Mouse (Mus musculus): ENCODE results near the gene Zfp990.
"Not testable (repeated sequence)": the region's sequence is repeated elsewhere in the genome, so short reads cannot be mapped to it uniquely, and the experiment has no call there.

Gene Zfp990

DNA sequence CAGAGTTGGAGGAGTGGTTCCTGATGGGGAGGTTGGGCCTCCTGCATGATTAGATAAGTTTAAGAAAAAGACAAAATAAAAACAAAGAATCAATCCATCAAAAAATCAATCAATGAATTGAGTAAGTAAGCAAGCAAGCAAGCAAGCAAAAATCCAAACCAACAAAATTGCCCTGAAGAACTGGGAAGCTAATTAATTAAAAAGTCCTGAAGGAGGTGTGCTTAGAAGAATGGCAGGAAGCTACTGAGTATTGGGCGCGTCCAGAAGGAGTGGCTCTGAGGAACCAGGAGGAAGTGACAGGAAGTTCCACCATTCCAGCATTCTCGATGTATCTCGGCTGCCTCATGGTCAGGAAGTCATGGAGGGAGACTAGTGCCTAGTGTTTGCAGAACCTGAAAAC, at the start of gene Zfp990:
Gene Zfp990 (plus strand): TSS at position 301 of the 400 bp plus-strand sequence.
- not testable (repeated sequence) for DNase-seq (ENCODE audit: low spot score)

DNA sequence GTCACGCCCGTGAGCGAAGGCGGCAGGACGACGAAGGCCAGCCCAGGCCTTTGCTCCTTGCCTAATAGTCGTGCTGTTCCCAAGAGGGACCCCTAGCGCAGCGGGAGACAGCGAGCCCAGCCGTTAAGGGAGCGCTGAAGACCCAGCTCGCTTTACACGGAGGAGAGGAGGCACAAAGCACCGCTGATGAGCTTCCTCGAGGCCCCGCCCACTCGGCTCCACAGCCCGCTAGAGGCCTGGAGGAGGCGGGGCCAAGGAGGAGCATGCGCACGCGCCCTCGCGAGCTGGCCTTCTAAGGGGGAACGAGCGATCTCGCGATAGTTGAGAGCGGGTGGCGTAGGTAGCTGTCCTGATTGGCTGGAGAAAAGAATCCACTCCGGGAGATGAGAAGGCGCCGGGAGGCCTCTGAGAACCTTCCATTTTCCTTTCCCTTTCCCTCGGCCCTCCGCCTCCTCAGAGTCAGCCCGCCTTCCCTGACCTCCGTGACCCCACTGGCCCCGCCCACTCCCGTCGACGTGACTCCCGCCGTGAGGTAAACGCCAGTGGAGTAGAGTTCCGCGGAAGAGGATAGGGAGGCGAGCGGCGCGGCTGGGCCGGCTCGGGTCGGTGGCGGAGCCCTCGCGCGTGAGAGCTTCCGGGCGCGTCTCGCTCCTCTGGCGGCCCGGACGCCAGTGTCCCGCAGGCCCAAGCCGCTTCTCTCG, 46.9 kb upstream of the Zfp990 start:
- DNase-seq (ENCODE audit: low spot score) = peak; percentile 73

- DNase-seq (ENCODE audit: low spot score) = no peak
Observed at GRCm38 (mm10) chr4:145478128-145478527, 32.4 kb upstream of the Zfp990 start.

GRCm38 (mm10) chr4:145480699-145481098, 29.9 kb upstream of the Zfp990 start:
- DNase-seq (ENCODE audit: low spot score) = not testable (repeated sequence)

DNA sequence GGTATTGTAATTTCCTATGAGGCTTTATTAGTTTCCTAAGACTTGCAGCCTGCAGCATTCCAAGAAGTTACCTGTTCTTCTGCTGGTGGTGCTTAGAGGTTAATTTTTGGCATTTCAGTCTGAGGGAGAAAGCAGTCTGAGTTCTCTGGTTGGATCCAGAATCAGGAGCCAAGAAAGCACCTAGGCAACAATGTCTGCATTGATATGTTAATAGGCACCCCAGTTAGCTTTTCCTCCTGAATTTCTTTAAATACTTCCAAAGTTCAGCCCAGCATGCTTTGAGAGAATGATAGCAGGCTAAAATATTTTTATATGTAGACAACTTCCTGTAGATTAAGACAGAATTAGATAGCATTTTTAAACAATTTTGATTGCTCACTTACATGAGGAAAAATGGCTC, 21.2 kb upstream of the Zfp990 start:
- no peak for DNase-seq (ENCODE audit: low spot score)

- DNase-seq (ENCODE audit: low spot score) = no peak
Observed at GRCm38 (mm10) chr4:145492132-145492531, 18.4 kb upstream of the Zfp990 start.

DNA sequence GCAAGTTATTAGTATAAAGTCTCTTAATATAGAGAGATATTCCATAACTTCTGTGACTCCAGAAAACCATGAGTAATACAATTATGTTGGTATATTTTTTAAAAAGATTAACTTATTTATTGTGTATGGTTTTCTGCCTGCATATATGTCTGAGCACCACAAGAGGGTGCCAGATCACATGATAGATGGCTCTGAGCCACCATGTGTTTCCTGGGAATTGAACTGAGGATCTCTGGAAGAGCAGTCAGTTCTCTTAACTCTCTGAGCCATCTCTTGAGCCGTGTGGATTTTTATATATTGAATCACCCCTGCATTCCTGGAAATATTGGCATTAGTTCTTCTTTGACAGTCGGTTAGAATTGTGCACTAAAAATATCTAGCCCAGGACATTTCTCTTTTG, 17.2 kb upstream of the Zfp990 start:
- DNase-seq (ENCODE audit: low spot score) = not testable (repeated sequence)

DNA sequence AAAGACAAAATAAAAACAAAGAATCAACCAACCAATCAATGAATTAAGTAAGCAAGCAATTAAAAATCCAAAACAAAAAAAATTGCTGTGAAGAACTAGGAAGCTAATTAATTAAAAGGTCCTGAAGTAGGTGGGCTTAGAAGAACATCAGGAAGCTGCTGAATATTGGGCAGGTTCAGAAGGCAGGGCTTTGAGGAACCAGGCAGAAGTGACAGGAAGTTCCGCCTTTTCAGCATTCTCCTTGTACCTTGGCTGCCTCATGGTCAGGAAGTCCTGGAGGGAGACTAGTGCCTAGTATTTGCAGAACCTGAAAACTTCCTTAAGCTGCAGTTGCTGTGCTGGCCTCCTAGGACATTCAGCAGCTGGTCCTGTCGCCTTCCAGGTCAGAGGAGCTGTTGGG, 4.1 kb downstream of the Zfp990 start:
- DNase-seq (ENCODE audit: low spot score) = not testable (repeated sequence)

DNA sequence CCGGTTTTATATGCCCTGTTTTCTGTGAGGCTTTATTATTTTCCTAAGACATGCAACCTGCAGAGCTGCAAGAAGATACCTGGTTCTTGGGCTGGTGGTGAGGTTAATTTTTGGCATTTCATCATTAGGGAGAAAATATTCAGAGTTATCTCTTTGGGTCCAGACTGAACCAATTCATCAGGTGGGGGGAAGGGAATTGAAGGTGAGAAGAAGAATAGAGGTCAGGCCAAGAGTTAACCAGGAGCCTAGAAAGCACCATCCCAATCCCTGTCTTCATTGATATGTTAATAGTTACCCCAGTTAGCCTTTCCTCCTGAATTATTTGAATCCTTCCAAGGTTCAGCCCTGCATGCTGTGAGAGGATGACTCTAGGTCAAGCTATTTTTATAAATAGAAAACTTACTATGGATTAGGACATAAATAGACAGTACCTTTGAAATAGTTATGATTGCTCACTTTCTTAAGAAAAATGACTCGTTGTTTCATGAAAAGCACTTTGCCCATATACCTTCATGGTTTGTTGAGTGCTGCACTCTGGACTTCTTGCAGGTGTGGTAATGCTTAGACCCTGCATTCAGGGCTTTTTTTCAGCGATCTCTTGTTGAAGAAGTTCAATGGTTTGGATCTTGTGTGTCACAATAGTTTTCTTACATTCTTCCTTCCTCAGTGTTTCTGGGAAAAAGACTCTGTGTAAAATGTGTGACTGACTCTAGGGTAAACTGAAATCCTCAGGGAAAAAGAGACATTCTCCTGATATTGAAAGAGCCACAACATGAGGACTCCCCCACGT, 5.4 kb downstream of the Zfp990 start:
- not testable (repeated sequence) for DNase-seq (ENCODE audit: low spot score)

DNA sequence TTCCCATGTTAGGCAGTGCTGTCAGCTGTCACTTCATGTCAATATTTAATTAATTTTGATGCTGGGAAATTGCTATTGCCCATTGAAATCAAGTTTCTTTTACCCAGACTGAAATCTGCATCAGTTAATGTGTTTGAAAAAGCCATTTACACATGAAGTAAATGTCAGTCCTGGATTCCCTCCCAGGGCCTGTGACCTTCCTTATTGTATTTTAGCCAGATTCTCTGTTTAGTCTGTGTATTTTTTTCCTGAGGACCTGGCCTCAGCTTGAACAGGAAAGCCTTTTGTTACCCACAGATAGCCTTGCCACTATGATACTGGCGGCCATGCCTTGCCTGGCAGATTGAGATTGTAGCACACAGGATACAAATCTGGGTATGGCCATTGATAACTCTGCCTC, 6.8 kb downstream of the Zfp990 start:
- not testable (repeated sequence) for DNase-seq (ENCODE audit: low spot score)

DNA sequence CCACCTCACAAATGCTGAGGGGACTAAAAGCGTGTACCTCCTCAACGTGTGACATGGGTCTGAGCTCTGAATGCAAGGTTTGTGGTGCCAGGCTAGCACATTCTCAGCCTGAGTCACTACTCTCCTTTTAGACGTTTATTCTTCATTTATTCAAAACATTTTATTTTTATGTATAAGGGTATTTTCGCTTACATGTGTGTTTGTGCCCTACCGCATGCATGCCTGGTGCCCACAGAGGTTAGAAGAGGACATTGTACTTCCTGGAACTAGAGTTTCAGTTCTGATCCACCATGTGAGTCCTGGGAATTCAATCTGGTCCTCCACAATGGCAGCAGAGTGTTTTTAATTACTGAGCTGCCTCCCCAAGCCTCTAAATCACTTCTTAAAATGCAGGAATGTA, 33.3 kb downstream of the Zfp990 start:
- DNase-seq (ENCODE audit: low spot score) = not testable (repeated sequence)

- not testable (repeated sequence) for DNase-seq (ENCODE audit: low spot score)
Observed at GRCm38 (mm10) chr4:145545106-145545505, 34.5 kb downstream of the Zfp990 start.

GRCm38 (mm10) chr4:145545734-145546349, 35.3 kb downstream of the Zfp990 start:
- DNase-seq (ENCODE audit: low spot score) = not testable (repeated sequence)

GRCm38 (mm10) chr4:145546477-145546876, 35.9 kb downstream of the Zfp990 start:
- DNase-seq (ENCODE audit: low spot score) = not testable (repeated sequence)

DNA sequence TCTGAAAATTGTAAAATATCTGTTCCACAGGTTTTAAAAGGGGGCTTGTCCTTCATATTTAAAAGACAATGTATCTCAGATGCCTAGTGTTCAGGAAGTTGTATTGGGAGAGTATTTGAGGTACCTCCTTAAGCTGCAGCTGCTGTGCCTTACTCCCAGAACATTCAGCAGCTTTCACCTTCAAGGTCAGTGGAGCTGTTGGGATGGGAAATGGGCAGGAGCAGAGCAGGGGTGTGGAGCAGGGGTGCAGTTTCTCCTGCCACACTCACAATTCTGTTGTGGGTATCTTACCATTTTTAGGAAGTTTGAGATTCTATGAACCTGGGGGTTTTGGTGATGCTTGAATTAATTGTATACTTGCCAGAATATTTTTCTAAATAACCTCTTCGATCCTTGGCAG, 46.1 kb downstream of the Zfp990 start:
- DNase-seq (ENCODE audit: low spot score) = no peak

- DNase-seq (ENCODE audit: low spot score) = no peak
Observed at GRCm38 (mm10) chr4:145559505-145560099, 49.0 kb downstream of the Zfp990 start.

GRCm38 (mm10) chr4:145564111-145564821, 53.7 kb downstream of the Zfp990 start:
- DNase-seq (ENCODE audit: low spot score) = no peak

DNA sequence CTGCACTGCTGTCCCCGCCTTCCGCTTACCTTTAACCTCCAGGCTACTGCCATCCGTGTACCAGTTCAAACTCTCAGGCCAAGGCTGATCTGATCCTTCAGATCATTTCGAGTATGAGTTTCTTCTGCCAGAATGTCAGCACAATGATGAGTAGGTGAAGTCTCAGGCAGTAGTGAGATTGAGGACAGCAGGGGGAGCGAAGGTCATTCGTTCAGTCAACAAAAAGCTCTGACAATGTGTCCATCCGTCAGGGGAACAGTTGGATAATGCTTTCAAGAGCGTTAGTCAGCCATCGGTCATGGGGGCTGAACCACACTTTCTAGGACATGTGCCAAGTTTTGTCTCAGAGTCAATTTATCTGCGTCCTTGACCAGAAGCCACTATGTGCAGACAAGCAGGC, 59.9 kb downstream of the Zfp990 start:
- DNase-seq (ENCODE audit: low spot score) = not testable (repeated sequence)

DNA sequence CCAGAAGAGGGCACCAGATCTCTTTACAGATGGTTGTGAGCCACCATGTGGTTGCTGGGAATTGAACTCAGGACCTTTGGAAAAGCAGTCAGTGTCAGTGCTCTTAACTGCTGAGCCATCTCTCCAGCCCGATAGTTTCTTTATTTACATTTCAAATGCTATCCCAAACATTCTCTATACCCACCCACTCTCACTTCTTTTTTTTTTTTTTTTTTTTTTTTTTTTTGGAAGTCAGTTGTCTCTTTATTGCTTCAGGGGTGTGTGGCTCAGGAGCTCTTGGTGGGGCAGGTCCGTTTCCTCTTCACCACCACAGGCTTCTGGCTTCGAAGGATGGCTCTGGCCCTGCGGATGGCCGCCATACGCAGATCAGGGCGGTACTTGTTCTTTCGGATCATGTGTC, 66.1 kb downstream of the Zfp990 start:
- not testable (repeated sequence) for DNase-seq (ENCODE audit: low spot score)

DNA sequence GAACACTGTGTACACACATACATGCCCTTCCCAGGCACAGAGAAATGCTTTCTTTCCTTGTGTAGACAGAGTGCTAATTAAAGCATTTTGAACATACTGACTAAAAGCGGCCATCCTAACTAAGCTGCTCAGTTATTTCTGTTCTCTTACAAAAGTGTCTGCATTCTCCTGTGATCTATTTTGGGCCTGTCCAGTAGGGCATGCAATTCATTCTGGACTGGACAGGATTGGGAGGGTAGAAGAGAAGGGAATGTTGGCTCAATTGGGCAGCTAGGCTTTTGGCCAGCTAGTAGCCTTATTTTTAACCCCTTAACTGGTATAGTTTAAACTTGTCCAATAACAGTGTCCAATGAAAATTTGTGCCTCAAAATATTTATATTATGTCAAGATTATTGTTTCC, 69.8 kb downstream of the Zfp990 start:
- not testable (repeated sequence) for DNase-seq (ENCODE audit: low spot score)

- not testable (repeated sequence) for DNase-seq (ENCODE audit: low spot score)
Observed at GRCm38 (mm10) chr4:145585078-145585477, 74.5 kb downstream of the Zfp990 start, which contains the start of gene Gm13212. Gene Gm13212, plus strand, starts transcription at chr4:145585166.

DNA sequence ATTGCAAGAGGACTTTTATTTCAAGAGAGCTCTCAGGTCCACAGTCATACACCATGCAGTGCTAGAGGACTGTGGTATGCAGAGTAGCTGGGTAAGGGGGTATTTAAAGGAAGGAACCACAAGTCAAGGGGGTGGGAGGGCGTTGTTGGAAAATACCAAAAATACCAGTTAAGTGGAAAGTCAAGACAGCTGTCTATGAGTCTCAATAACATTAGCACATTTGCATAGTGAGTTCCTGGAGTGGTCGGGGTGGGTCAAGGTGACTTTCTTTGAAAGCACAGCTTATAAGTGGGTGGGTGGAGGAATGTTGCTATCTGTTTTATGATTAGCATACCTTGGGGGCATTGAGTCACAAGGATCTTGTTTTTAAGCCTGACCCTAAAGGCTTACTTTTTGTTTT, 75.5 kb downstream of the Zfp990 start:
- DNase-seq (ENCODE audit: low spot score) = not testable (repeated sequence)

Data from testis, postnatal 10 days (tissue).